Mouse (Mus musculus) heart, adult 2 months (tissue): ENCODE measurements at regions not wholly inside any gene's neighbourhood (a gene's known extent, or its start where the extent isn't known, plus 50 kb on each side); places are given as distances from the start of the nearest gene placed in this dataset.

Experiments
- CTCF ChIP-seq: fragments of 200-600 bp; IDR thresholded peaks from 2 replicates; pipeline ENCODE4 v1.8.1; 2022; ENCODE audit warnings: antibody characterized with exemption, mild to moderate bottlenecking, moderate library complexity
- EP300 ChIP-seq: fragments of 200-500 bp; IDR thresholded peaks from 2 replicates; pipeline ENCODE4 v1.6.1; 2011; ENCODE audit warnings: low read depth, low read length, control low read depth; ENCODE audit not compliant: insufficient read depth
- POLR2A ChIP-seq: fragments of 200-500 bp; IDR thresholded peaks from 2 replicates; pipeline ENCODE4 v1.6.1; 2011; ENCODE audit warnings: mild to moderate bottlenecking, low read depth, low read length, control low read depth; ENCODE audit not compliant: insufficient read depth

GRCm38 (mm10) chr9:60965641-60966040 lies 171.3 kb downstream of the Uaca start:
- TF ChIP-seq CTCF = no peak
- no peak for TF ChIP-seq POLR2A
- TF ChIP-seq EP300 = no peak
